Mouse (Mus musculus) bone marrow, adult 2 months (tissue): Measurements from ENCODE around the gene Timm29. TPM values are rescaled to one million over a fixed set of nuclear protein-coding genes. Genes with fewer than 3 reads are reported as not detected.

Experiments
- H3K27ac ChIP-seq: fragments of 200-500 bp; 2 replicates; pipeline ENCODE4 v1.5.1; 2012; ENCODE audit warnings: low read depth, mild to moderate bottlenecking, control low read depth, inconsistent platforms, low read length; ENCODE audit not compliant: control insufficient read depth, poor library complexity, insufficient read depth
- H3K4me1 ChIP-seq: fragments of 200-500 bp; 2 replicates; pipeline ENCODE4 v1.6.1; 2011; ENCODE audit warnings: low read length; ENCODE audit not compliant: control insufficient read depth, insufficient read depth
- H3K4me3 ChIP-seq: fragments of 200-500 bp; replicated peaks from 2 replicates; pipeline ENCODE3; 2011; ENCODE audit warnings: mild to moderate bottlenecking, low read depth, low read length, control low read depth; ENCODE audit not compliant: control insufficient read depth
- CTCF ChIP-seq: fragments of 200-500 bp; IDR thresholded peaks from 2 replicates; pipeline ENCODE4 v1.5.1; 2011; ENCODE audit warnings: low read length, control low read depth; ENCODE audit not compliant: control insufficient read depth, insufficient read depth
- POLR2A ChIP-seq: fragments of 200-500 bp; IDR thresholded peaks from 2 replicates; pipeline ENCODE4 v1.6.1; 2011; ENCODE audit warnings: low read depth, mild to moderate bottlenecking, control low read depth, low read length, borderline replicate concordance; ENCODE audit not compliant: control insufficient read depth
- WGBS: fragments of 180-500 bp; shearing (Covaris S2); methylation state at CpG from one replicate; pipeline ENCODE4 v1.1.7; 2018; 5-methylcytosine and 5-hydroxymethylcytosine counted together
- polyA plus RNA-seq: library from polyadenylated mRNA; stranded (reverse); fragments of >200 nt; gene quantifications from 2 replicates; pipeline ENCODE4 v1.2.4, GENCODE M21; 2011; ENCODE audit warnings: low replicate concordance; ENCODE audit not compliant: missing spikeins, insufficient read depth, insufficient read length

Gene Timm29
- polyA plus RNA-seq: 10.4 and 11.6 TPM in 2 replicates

- peak within 1 kb of the TSS; percentile 89 for H3K4me3 ChIP-seq
- WGBS: under 1% methylated on average over 30 of the region's 30 CpGs
- no peak for TF ChIP-seq CTCF
- TF ChIP-seq POLR2A: peak; percentile 52; the same call in 1 of the 2 replicates
- H3K27ac ChIP-seq: peak within 1 kb of the TSS; percentile 79
- H3K4me1 ChIP-seq: no peaks in the 10 kb centered on the region
Measured at GRCm38 (mm10) chr9:21592703-21593121, at the start of gene Timm29, which contains the start of gene Yipf2. Gene Timm29, plus strand, starts transcription at chr9:21592722. Gene Yipf2, minus strand, starts transcription at chr9:21592828.

- Histone ChIP-seq H3K4me1 (no peaks in the 10 kb centered on the region), H3K27ac (no peak overlapping the region; the same call in 1 of the 2 replicates), H3K4me3 (peak overlapping the region; percentile 96)
- WGBS: 24% methylated on average over 9 of the region's 9 CpGs
- TF ChIP-seq CTCF (no peak), POLR2A (no peak)
Measured at GRCm38 (mm10) chr9:21545351-21545915, 47.1 kb upstream of the Timm29 start.

DNA sequence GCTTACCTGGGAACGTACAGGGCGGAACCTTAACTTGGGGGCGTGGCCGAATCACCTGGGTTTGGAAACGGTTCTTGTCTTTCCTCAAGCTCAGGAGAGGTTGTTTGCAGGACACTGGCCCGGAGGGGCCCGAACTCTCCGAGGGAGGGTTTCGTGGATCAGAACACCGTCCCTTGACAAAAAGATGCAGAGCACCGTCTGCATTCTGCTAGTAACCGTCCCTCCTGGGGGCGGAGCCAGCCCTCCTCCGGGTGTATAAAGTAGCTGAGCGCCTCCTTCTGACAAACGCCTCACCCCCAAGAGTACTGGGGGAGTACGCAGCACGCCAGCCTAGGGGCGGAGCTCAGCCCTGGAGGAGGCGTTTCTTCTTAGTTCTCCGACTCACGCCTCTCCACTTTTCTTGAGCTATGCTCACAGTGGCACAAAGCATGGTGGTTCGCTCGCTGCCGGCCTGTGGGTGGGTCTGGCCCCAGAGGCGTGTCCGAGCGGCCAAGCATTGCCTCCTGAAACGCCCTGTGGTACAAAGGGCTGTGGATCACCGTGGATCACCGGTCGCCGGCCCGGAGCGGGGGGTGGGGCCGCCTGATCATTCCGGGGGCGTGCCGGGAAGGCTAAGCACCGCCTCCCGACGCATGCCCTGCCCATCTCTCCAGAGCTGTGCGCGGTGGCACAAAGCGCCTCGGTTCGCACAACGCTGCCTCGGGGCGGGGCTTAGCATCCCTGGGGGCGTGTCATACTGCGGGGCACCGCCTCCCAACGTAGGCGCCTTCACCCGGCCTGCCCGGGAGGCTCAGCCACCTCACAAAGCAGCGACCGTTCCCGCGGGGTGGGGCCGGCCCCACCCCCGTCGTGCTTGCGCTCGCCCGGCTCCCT is 46.4 kb upstream of the Timm29 start:
- under 1% methylated on average over 67 of the region's 67 CpGs for WGBS
- Histone ChIP-seq H3K4me3 (peak overlapping the region; percentile 96), H3K4me1 (no peaks in the 10 kb centered on the region), H3K27ac (peak overlapping the region; percentile 84)
- TF ChIP-seq CTCF (peak; percentile 59; the same call in 1 of the 2 replicates), POLR2A (peak; percentile 22; the same call in 1 of the 2 replicates)

DNA sequence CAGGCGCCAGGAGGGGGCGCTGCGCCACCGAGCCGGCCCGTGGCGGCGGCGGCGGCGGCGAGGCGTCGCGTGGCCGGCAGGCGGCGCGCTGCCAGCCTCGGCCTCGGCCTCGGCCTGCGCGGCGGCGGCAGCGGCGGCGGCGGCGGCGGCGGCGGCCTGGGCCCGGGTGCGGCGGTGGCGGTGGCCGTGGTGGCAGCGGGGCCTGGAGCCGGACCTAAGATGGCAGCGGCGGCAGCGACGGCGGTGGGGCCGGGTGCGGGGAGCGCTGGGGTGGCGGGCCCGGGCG is 45.8 kb upstream of the Timm29 start, which contains the start of gene Carm1:
Gene Carm1 (plus strand): TSS at position 106 of the 286 bp plus-strand sequence.
- H3K27ac ChIP-seq: peak within 1 kb of the TSS; percentile 84
- peak within 1 kb of the TSS; percentile 96 for H3K4me3 ChIP-seq
- WGBS: 24% methylated on average over 52 of the region's 52 CpGs
- H3K4me1 ChIP-seq: no peaks in the 10 kb centered on the region
- TF ChIP-seq POLR2A: no peak
- TF ChIP-seq CTCF: no peak

- under 1% methylated on average over 60 of the region's 66 CpGs for WGBS
- Histone ChIP-seq H3K4me3 (peak overlapping the region; percentile 63), H3K4me1 (no peaks in the 10 kb centered on the region), H3K27ac (peak overlapping the region; percentile 84)
- TF ChIP-seq POLR2A: no peak
- no peak for TF ChIP-seq CTCF
Measured at GRCm38 (mm10) chr9:21547075-21547941, 45.2 kb upstream of the Timm29 start.

DNA sequence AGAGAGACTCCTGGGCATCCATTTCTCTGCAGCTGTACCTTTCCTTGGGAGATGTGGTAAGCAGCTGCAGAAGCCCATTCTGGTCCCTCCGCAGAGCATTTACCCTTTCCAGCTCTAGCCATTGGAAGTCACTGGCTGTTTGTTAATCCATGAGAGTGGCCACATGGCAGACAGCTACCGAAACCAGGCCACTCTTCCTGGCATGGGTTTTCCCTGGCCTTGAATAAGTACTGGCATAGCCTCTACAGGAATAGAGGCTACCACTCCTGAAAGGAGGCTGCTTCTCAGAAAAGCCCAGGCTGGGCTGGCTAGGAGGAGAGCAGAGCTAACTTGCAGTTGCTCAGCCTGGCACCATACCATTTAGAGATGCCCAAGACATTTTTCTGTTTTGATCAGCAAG is 41.5 kb upstream of the Timm29 start:
- H3K4me1 ChIP-seq: peaks cover 2% of the 10 kb centered on the region; the same call in 1 of the 2 replicates
- H3K4me3 ChIP-seq: no peak overlapping the region
- no peak overlapping the region for H3K27ac ChIP-seq
- WGBS: 95% methylated on average over 2 of the region's 2 CpGs
- TF ChIP-seq CTCF (no peak), POLR2A (no peak)

DNA sequence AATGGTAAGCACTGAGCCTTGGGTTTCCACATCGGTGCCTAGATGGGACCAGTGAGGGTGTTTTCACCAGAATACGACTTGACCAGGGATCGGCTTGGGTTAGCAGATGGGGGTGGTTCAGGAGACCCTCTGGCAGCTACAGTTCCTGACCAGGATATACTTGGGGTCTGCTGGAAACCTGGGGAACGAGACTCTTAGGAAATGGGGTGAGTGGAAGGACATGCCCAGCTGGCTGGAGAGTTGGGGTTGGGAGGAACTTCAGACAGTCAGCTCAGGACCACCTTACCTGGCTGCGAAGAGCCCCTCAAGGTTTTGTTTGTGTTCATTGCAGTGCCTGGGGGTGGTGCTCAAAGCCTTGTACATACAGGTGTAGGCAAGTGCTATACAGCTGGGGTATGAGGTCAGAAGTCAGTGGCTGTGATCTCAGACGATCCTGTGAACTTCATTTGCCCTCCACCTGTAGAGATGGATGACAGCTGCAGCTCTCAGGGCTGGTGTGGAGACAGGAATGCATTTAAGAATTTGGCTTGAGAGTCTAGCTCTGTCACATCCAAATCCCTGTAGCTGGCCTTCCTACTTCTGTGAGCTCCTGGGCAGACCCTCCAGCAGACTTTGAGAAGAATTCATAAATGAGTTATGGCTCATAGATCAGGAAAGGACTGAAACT is 38.8 kb upstream of the Timm29 start:
- Histone ChIP-seq H3K27ac (no peak overlapping the region), H3K4me1 (peaks cover 3% of the 10 kb centered on the region), H3K4me3 (no peak overlapping the region)
- 88% methylated on average over 6 of the region's 6 CpGs for WGBS
- no peak for TF ChIP-seq POLR2A
- TF ChIP-seq CTCF: no peak
